Mouse (Mus musculus) megakaryocyte, embryonic 14.5 days (primary cell): ENCODE measurements around the gene Gfra1.

Experiments used
- FLI1 ChIP-seq: IDR thresholded peaks from 2 replicates; pipeline ENCODE4 v1.6.1; 2012; ENCODE audit warnings: low read length, inconsistent platforms, mixed read lengths
- GATA1 ChIP-seq: IDR thresholded peaks from 3 replicates; pipeline ENCODE4 v1.6.1; 2012; ENCODE audit warnings: mixed read lengths, low read length, inconsistent platforms, borderline replicate concordance

DNA sequence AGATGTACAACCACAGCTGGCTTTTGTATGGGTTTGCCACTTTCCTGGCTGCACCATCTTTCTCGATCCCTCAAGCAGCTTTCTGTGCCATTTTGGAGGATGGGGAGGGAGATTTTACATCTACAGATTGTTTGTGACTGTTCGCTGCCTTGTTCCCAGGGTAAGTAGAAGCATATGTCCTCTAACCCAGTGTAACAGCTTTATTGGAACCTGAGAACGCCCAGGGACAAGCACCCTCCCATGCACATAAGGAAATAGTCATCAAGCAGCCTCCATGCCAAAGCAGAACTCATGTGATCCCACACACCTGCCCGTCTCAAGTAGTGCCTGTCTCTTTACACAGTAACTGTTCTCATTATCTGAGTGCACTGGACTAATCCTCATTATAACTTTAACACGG, 256.0 kb downstream of the Gfra1 start:
- no peak for TF ChIP-seq GATA1
- TF ChIP-seq FLI1 = no peak
